Mouse (Mus musculus) megakaryocyte, embryonic 14.5 days (primary cell): Measurements from ENCODE around the gene Tom1l2.

ENCODE experiments used
- FLI1 ChIP-seq: IDR thresholded peaks from 2 replicates; pipeline ENCODE4 v1.6.1; 2012; ENCODE audit warnings: low read length, inconsistent platforms, mixed read lengths
- GATA1 ChIP-seq: IDR thresholded peaks from 3 replicates; pipeline ENCODE4 v1.6.1; 2012; ENCODE audit warnings: mixed read lengths, low read length, inconsistent platforms, borderline replicate concordance

DNA sequence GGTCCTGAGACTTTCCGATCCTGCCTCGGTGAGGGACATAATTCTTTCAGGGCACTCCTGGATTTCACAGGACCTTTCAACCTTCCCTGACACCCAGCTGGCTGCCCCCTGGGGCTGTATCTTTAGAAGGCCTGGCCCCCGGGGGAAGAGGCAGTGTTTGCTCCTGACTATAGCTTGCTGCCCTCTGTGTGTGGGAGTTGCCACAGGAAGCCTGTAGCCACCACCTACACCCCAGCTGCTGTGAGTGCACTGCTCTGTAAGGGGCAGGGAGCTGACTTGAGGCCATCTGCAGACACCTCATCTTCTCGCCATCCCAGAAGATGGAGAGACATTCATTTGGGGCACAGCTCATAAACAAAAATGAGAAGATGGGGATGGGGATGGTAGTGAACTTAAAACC, 120.8 kb downstream of the Tom1l2 start:
- TF ChIP-seq FLI1, result no peak
- no peak for TF ChIP-seq GATA1
